Mouse (Mus musculus) activated CD4-positive, CD25-positive, alpha-beta regulatory T cell, adult 4 months (primary cell): ENCODE data around the gene Smad6. TPM values are rescaled to one million over a fixed set of nuclear protein-coding genes. Genes with fewer than 3 reads are reported as not detected.

ENCODE experiments used
- ATAC-seq: one replicate; pipeline ENCODE4 v1.8.0; 2017
- polyA plus RNA-seq, 2 experiments: library from polyadenylated mRNA; unstranded; fragments of 100-300 nt; shearing (Covaris generic); gene quantifications; one replicate each; pipeline ENCODE4 v1.2.1; 2017

Gene Smad6
- polyA plus RNA-seq, 2 experiments from 2014 or later, result not detected

- no peak for ATAC-seq
These were observed 112.2 kb downstream of the Smad6 start for GRCm38 (mm10) chr9:63909618-63910017.

DNA sequence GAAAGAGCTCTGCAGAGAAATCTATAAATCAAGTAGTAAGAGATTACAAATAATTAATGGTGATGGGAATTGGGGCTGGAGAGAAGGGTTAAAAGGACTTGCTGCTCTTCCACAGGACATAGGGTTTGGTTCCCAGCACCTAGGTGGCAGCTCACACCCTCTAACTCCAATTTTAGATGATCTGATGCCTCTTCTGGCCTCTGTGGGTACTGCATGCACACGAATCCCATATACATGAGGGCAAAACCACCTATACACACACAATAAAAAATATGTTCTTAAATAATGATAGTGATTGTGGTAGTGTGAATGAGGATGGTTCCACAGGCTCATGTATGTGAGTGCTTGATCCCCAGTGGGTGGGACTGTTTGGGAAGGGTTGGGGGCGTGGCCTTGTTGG, 117.3 kb downstream of the Smad6 start:
- no peak for ATAC-seq

Other genes starting within 250 kb of the Smad6 start
- not detected for gene Lctl, start 95.1 kb upstream of the Smad6 start, polyA plus RNA-seq
- 1 to 10 TPM; 5.6 to 7.7 TPM for gene Zwilch, start 151.0 kb upstream of the Smad6 start, polyA plus RNA-seq
- 1,000 to 10,000 TPM; 3,242 to 3,314 TPM for gene Rpl4, start 151.3 kb upstream of the Smad6 start, polyA plus RNA-seq
- 10 to 100 TPM; 52.3 to 56.8 TPM for gene Snapc5, start 157.2 kb upstream of the Smad6 start, polyA plus RNA-seq
- gene Uchl4, start 213.1 kb upstream of the Smad6 start, polyA plus RNA-seq, result 10 to 100 TPM in 1 of 2 experiments, 1 to 10 TPM in 1; 4.4 to 12.2 TPM
- 10 to 100 TPM; 22.9 to 26.6 TPM for gene Map2k1, start 231.6 kb upstream of the Smad6 start, polyA plus RNA-seq